Mouse (Mus musculus): ENCODE measurements around the gene Hipk2.

Gene Hipk2

DNA sequence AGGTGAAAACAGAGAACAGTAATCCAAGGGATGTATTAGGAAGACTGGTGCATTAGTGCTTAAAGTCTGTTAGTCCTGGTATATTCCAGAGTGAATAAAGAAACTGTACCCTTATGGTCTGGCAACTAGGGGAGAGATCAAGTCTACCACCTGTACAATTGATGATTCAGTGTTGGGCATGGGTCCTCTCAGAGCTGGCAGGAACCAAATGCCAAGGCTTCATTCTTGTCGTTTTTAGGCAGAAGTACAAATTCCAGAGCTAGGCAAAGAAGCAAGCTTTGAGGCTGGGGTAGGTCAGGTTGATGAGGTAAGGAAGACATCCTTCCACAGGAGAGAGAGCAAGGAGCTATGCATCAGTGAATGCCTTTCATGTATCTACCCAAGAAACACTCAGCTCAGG lies 35.2 kb downstream of the Hipk2 start:
- H3K27me3 ChIP-seq (ENCODE audit: insufficient read depth, low read length) = no peaks in the 10 kb centered on the region
- H3K4me3 ChIP-seq (replicated peaks; ENCODE audit: low read length) = no peak overlapping the region
- TF ChIP-seq NANOG (IDR thresholded peaks at IDR 0.05; ENCODE audit: borderline replicate concordance, low read length) (no peak), CTCF (conservative IDR thresholded peaks at IDR 0.05; ENCODE audit: low read length) (no peak), POU5F1 (IDR thresholded peaks at IDR 0.05; ENCODE audit: borderline replicate concordance, low read length) (no peak)
- H3K4me1 ChIP-seq (replicated peaks; ENCODE audit: low read depth, low read length) = no peaks in the 10 kb centered on the region
- peaks cover 4% of the 10 kb centered on the region; the same call in 1 of the 2 replicates for H3K36me3 ChIP-seq (ENCODE audit: insufficient read depth, low read length)
- no peaks in the 10 kb centered on the region for H3K9me3 ChIP-seq (ENCODE audit: low read length)

DNA sequence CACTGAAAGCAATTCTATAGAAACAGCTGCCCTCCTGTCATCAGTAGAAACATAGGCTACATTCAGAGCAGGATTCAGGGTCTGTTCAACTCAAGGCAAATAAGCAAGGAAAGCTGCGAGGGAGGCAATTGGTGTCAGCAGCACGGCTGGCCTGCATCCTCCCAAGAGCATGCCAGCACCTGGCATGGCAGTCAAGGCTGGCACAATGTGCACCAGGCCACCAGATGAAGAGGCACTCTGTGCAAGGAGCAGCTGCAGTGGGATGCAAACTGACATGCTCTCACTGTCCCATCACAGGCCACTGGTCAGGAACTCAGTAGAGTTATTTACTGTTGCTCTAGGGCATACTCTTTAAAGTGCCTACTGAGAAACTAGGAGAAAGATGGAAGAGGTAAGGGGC lies 35.6 kb downstream of the Hipk2 start:
- peaks cover 4% of the 10 kb centered on the region; the same call in 1 of the 2 replicates for H3K36me3 ChIP-seq (ENCODE audit: insufficient read depth, low read length)
- H3K27me3 ChIP-seq (ENCODE audit: insufficient read depth, low read length) = no peaks in the 10 kb centered on the region
- TF ChIP-seq NANOG (IDR thresholded peaks at IDR 0.05; ENCODE audit: borderline replicate concordance, low read length) = no peak
- TF ChIP-seq POU5F1 (IDR thresholded peaks at IDR 0.05; ENCODE audit: borderline replicate concordance, low read length) = no peak
- no peak for TF ChIP-seq CTCF (conservative IDR thresholded peaks at IDR 0.05; ENCODE audit: low read length)
- no peaks in the 10 kb centered on the region for H3K4me1 ChIP-seq (replicated peaks; ENCODE audit: low read depth, low read length)
- H3K4me3 ChIP-seq (replicated peaks; ENCODE audit: low read length) = no peak overlapping the region
- no peaks in the 10 kb centered on the region for H3K9me3 ChIP-seq (ENCODE audit: low read length)

DNA sequence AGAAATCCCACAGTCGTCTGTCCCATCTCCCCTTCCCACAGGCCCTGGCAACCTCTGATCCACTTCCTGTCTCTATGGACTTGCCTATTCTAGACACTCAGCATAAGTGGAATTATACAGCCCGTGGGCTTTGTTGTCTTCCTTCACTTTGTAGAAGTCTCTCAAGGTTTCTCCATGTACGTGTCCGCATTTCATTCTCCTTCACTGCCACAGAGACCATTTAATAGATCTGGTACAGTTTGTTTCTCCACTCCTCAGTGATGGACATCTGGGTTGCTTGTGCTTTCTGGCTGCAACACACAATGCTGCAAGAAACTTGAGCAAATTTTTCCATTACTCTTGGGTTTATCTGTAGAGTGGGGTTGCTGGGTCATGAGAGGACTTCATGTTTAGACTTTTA lies 36.1 kb downstream of the Hipk2 start:
- H3K4me1 ChIP-seq (replicated peaks; ENCODE audit: low read depth, low read length) = no peaks in the 10 kb centered on the region
- H3K36me3 ChIP-seq (ENCODE audit: insufficient read depth, low read length) = peaks cover 4% of the 10 kb centered on the region; the same call in 1 of the 2 replicates
- H3K9me3 ChIP-seq (ENCODE audit: low read length) = no peaks in the 10 kb centered on the region
- no peak overlapping the region for H3K4me3 ChIP-seq (replicated peaks; ENCODE audit: low read length)
- no peak for TF ChIP-seq POU5F1 (IDR thresholded peaks at IDR 0.05; ENCODE audit: borderline replicate concordance, low read length)
- TF ChIP-seq CTCF (conservative IDR thresholded peaks at IDR 0.05; ENCODE audit: low read length) = no peak
- TF ChIP-seq NANOG (IDR thresholded peaks at IDR 0.05; ENCODE audit: borderline replicate concordance, low read length) = no peak
- no peaks in the 10 kb centered on the region for H3K27me3 ChIP-seq (ENCODE audit: insufficient read depth, low read length)

DNA sequence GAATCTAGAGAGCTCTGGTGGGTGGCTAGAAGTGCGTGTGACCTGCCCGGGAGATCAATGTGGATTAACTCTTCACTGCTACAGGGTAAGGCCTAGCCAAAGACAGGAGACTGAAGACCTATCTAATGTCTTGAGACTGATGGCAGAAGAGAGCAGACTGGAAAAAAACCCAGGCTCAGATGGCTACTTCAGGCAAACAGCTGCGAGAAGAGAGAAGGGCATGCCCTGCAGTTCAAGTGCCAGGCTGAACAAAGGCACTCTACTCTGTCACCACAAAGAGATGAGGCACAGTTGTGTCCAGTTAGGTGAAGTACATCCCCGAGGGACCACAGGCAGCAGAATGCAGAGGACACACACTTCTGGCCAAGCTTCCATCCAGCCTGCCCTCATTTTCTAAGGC lies 37.9 kb downstream of the Hipk2 start:
- Histone ChIP-seq H3K36me3 (ENCODE audit: insufficient read depth, low read length) (peaks cover 4% of the 10 kb centered on the region; the same call in 1 of the 2 replicates), H3K9me3 (ENCODE audit: low read length) (no peaks in the 10 kb centered on the region), H3K4me1 (replicated peaks; ENCODE audit: low read depth, low read length) (no peaks in the 10 kb centered on the region), H3K4me3 (replicated peaks; ENCODE audit: low read length) (no peak overlapping the region), H3K27me3 (ENCODE audit: insufficient read depth, low read length) (no peaks in the 10 kb centered on the region)
- TF ChIP-seq NANOG (IDR thresholded peaks at IDR 0.05; ENCODE audit: borderline replicate concordance, low read length) (no peak), POU5F1 (IDR thresholded peaks at IDR 0.05; ENCODE audit: borderline replicate concordance, low read length) (no peak), CTCF (conservative IDR thresholded peaks at IDR 0.05; ENCODE audit: low read length) (no peak)

DNA sequence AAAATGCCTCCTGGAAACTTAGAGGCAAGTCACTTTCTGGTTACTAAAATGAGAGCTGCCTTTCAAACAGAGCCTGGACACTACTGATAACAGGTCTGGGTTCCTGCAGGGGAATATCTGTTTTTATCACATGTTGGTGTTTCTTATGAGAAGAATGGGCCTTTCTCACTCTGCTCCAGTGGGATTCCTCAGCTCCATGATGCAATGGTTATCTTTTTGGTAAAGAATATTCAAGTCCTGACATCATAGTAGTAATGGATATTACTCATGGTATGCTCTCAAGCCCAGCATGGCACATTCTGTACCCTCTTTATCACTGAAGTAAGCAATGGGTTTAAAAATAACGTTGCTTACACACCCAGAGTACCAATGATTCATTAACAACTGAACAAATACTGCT lies 40.7 kb downstream of the Hipk2 start:
- Histone ChIP-seq H3K4me3 (replicated peaks; ENCODE audit: low read length) (no peak overlapping the region), H3K9me3 (ENCODE audit: low read length) (no peaks in the 10 kb centered on the region), H3K36me3 (ENCODE audit: insufficient read depth, low read length) (peaks cover 1% of the 10 kb centered on the region; the same call in 1 of the 2 replicates), H3K4me1 (replicated peaks; ENCODE audit: low read depth, low read length) (no peaks in the 10 kb centered on the region), H3K27me3 (ENCODE audit: insufficient read depth, low read length) (no peaks in the 10 kb centered on the region)
- TF ChIP-seq CTCF (conservative IDR thresholded peaks at IDR 0.05; ENCODE audit: low read length) (no peak), POU5F1 (IDR thresholded peaks at IDR 0.05; ENCODE audit: borderline replicate concordance, low read length) (no peak), NANOG (IDR thresholded peaks at IDR 0.05; ENCODE audit: borderline replicate concordance, low read length) (no peak)

DNA sequence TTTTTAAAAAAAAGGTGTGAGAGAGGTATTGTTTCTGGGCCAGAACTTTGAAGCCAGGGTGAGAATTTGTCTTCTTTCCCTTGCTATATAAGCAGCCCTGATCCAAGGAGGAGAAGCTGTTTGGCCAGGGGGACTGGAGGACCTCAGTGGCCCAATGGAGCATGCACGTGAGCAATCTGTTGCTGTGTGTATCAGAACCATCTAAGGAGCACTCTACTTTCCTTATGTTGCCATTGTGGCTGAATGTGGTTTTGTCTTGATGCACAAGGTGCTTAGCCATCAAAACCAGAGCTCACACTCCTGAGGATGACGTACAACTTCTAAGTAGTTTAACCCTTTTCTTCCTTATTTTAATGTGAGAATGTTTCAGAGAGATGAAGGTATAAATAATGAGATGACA lies 41.2 kb downstream of the Hipk2 start:
- H3K9me3 ChIP-seq (ENCODE audit: low read length) = no peaks in the 10 kb centered on the region
- H3K36me3 ChIP-seq (ENCODE audit: insufficient read depth, low read length) = no peaks in the 10 kb centered on the region
- H3K4me1 ChIP-seq (replicated peaks; ENCODE audit: low read depth, low read length) = no peaks in the 10 kb centered on the region
- H3K4me3 ChIP-seq (replicated peaks; ENCODE audit: low read length) = no peak overlapping the region
- no peak for TF ChIP-seq POU5F1 (IDR thresholded peaks at IDR 0.05; ENCODE audit: borderline replicate concordance, low read length)
- no peak for TF ChIP-seq CTCF (conservative IDR thresholded peaks at IDR 0.05; ENCODE audit: low read length)
- TF ChIP-seq NANOG (IDR thresholded peaks at IDR 0.05; ENCODE audit: borderline replicate concordance, low read length) = no peak
- no peaks in the 10 kb centered on the region for H3K27me3 ChIP-seq (ENCODE audit: insufficient read depth, low read length)

DNA sequence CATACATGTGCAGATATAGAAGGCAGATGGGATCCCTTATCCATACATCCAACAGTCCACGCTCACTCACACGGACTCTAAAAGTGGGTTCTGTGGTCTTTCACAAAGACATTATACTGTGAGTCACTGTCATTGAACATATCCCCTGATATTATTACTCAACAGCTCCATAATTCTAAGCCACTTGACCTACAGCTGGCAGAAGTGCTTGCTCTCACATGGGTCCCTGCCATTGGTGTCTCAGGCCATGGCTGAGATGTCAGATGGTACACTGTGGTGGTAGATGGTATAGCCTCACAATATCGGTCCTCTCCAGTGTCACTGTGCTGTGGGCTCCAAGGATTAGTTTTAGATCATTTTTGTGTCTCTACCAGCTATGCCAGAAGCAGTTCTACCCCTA lies 42.2 kb downstream of the Hipk2 start:
- Histone ChIP-seq H3K36me3 (ENCODE audit: insufficient read depth, low read length) (no peaks in the 10 kb centered on the region), H3K4me3 (replicated peaks; ENCODE audit: low read length) (no peak overlapping the region), H3K9me3 (ENCODE audit: low read length) (no peaks in the 10 kb centered on the region), H3K27me3 (ENCODE audit: insufficient read depth, low read length) (no peaks in the 10 kb centered on the region), H3K4me1 (replicated peaks; ENCODE audit: low read depth, low read length) (no peaks in the 10 kb centered on the region)
- no peak for TF ChIP-seq CTCF (conservative IDR thresholded peaks at IDR 0.05; ENCODE audit: low read length)
- no peak for TF ChIP-seq POU5F1 (IDR thresholded peaks at IDR 0.05; ENCODE audit: borderline replicate concordance, low read length)
- no peak for TF ChIP-seq NANOG (IDR thresholded peaks at IDR 0.05; ENCODE audit: borderline replicate concordance, low read length)

DNA sequence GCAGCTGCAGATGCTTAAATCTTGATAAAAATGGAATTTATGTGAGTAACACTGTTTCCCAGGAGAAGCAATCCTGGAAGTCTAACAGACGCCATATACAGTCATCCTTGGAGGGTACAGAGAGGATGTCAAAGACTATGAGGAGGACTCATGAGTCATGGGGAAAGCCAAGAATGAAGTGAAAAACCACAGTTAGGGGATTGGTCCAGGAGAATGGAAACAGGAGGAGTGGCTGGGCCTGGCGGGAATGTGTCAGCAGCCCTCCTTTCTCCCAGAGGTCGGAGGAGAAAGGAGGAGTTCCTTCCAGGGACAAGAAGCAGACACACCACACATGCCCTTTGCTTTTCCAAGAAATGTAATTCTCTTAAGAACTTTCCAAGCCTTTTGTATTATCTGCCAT lies 46.5 kb downstream of the Hipk2 start:
- Histone ChIP-seq H3K4me1 (replicated peaks; ENCODE audit: low read depth, low read length) (peaks cover 6% of the 10 kb centered on the region; the same call in 1 of the 2 replicates), H3K27me3 (ENCODE audit: insufficient read depth, low read length) (no peaks in the 10 kb centered on the region), H3K4me3 (replicated peaks; ENCODE audit: low read length) (no peak overlapping the region), H3K36me3 (ENCODE audit: insufficient read depth, low read length) (no peaks in the 10 kb centered on the region), H3K9me3 (ENCODE audit: low read length) (no peaks in the 10 kb centered on the region)
- TF ChIP-seq NANOG (IDR thresholded peaks at IDR 0.05; ENCODE audit: borderline replicate concordance, low read length) (no peak), CTCF (conservative IDR thresholded peaks at IDR 0.05; ENCODE audit: low read length) (no peak), POU5F1 (IDR thresholded peaks at IDR 0.05; ENCODE audit: borderline replicate concordance, low read length) (no peak)

DNA sequence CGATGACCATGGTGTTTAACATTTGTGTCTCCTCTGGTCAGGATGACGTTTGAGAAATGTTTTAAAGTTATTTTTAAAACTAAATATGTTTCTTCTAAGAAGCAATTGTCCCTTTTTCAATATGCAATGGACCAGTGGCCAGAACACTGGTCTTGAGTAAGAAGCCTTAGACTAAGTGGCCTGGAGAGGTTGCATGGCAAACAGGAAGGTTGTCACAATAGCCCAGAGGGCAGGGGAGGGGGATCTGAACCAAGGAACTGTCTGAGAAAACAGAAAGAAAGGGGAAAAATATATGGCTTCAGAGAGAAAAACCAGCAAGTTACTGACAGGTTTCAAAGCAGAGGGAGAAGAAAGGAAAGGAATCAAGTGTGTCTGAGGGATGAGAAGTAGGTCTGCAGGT lies 47.8 kb downstream of the Hipk2 start:
- H3K4me3 ChIP-seq (replicated peaks; ENCODE audit: low read length) = no peak overlapping the region
- peaks cover 6% of the 10 kb centered on the region; the same call in 1 of the 2 replicates for H3K4me1 ChIP-seq (replicated peaks; ENCODE audit: low read depth, low read length)
- no peaks in the 10 kb centered on the region for H3K36me3 ChIP-seq (ENCODE audit: insufficient read depth, low read length)
- H3K9me3 ChIP-seq (ENCODE audit: low read length) = no peaks in the 10 kb centered on the region
- TF ChIP-seq POU5F1 (IDR thresholded peaks at IDR 0.05; ENCODE audit: borderline replicate concordance, low read length) (no peak), CTCF (conservative IDR thresholded peaks at IDR 0.05; ENCODE audit: low read length) (no peak), NANOG (IDR thresholded peaks at IDR 0.05; ENCODE audit: borderline replicate concordance, low read length) (no peak)
- no peaks in the 10 kb centered on the region for H3K27me3 ChIP-seq (ENCODE audit: insufficient read depth, low read length)
